Mouse (Mus musculus): ENCODE results near the gene Tspoap1. TPM values are rescaled to one million over a fixed set of nuclear protein-coding genes. Genes with fewer than 3 reads are reported as not detected.
A peak's percentile ranks its signal among the peaks of the same experiment; 100 is the strongest.

Gene Tspoap1
- polyA plus RNA-seq, 1 experiment from 2014 or later: 68.5 TPM

GRCm38 (mm10) chr11:87725964-87726562 is 34.3 kb upstream of the Tspoap1 start:
- H3K9ac ChIP-seq (ENCODE audit: low read depth, low read length): no peak overlapping the region
- WGBS: 22% methylated on average over 6 of the region's 6 CpGs
- no peak overlapping the region for H3K4me2 ChIP-seq (ENCODE audit: low read length)
- H3K36me3 ChIP-seq (ENCODE audit: control insufficient read depth, insufficient read depth, low read length): no peaks in the 10 kb centered on the region
- no peaks in the 10 kb centered on the region for H3K9me3 ChIP-seq (replicated peaks; ENCODE audit: control insufficient read depth, low read length, poor library complexity, severe bottlenecking)
- no peak overlapping the region for H3K4me3 ChIP-seq (ENCODE audit: low read depth, low read length)
- ATAC-seq: no peak
- H3K27ac ChIP-seq (ENCODE audit: low read length): no peak overlapping the region
- no peaks in the 10 kb centered on the region for H3K27me3 ChIP-seq (ENCODE audit: control insufficient read depth, insufficient read depth, low read depth, low read length)
- no peaks in the 10 kb centered on the region for H3K4me1 ChIP-seq (ENCODE audit: control insufficient read depth, insufficient read depth, low read length)

GRCm38 (mm10) chr11:87727021-87727420 is 33.3 kb upstream of the Tspoap1 start:
- Histone ChIP-seq H3K4me2 (ENCODE audit: low read length) (no peak overlapping the region), H3K4me1 (ENCODE audit: control insufficient read depth, insufficient read depth, low read length) (no peaks in the 10 kb centered on the region)
- WGBS: 58% methylated on average over 11 of the region's 11 CpGs

GRCm38 (mm10) chr11:87727471-87727870 is 32.9 kb upstream of the Tspoap1 start:
- Histone ChIP-seq H3K27me3 (ENCODE audit: control insufficient read depth, insufficient read depth, low read depth, low read length) (no peaks in the 10 kb centered on the region), H3K9ac (ENCODE audit: low read depth, low read length) (no peak overlapping the region), H3K4me2 (ENCODE audit: low read length) (no peak overlapping the region), H3K4me3 (ENCODE audit: low read depth, low read length) (no peak overlapping the region), H3K27ac (ENCODE audit: low read length) (no peak overlapping the region), H3K9me3 (replicated peaks; ENCODE audit: control insufficient read depth, low read length, poor library complexity, severe bottlenecking) (no peaks in the 10 kb centered on the region), H3K36me3 (ENCODE audit: control insufficient read depth, insufficient read depth, low read length) (no peaks in the 10 kb centered on the region), H3K4me1 (ENCODE audit: control insufficient read depth, insufficient read depth, low read length) (no peaks in the 10 kb centered on the region)
- 69% methylated on average over 4 of the region's 4 CpGs for WGBS
- ATAC-seq: no peak

More at GRCm38 (mm10) chr11:87727021-87727420, 33.3 kb upstream of the Tspoap1 start:
- no peaks in the 10 kb centered on the region for H3K9me3 ChIP-seq (replicated peaks; ENCODE audit: control insufficient read depth, low read length, poor library complexity, severe bottlenecking)
- H3K9ac ChIP-seq (ENCODE audit: low read depth, low read length): no peak overlapping the region
- H3K4me3 ChIP-seq (ENCODE audit: low read depth, low read length): no peak overlapping the region
- H3K27me3 ChIP-seq (ENCODE audit: control insufficient read depth, insufficient read depth, low read depth, low read length): no peaks in the 10 kb centered on the region
- H3K36me3 ChIP-seq (ENCODE audit: control insufficient read depth, insufficient read depth, low read length): no peaks in the 10 kb centered on the region
- no peak for ATAC-seq
- H3K27ac ChIP-seq (ENCODE audit: low read length): no peak overlapping the region

- ATAC-seq: no peak
- 76% methylated on average over 18 of the region's 18 CpGs for WGBS
- Histone ChIP-seq H3K27me3 (ENCODE audit: control insufficient read depth, insufficient read depth, low read depth, low read length) (no peaks in the 10 kb centered on the region), H3K4me2 (ENCODE audit: low read length) (no peak overlapping the region), H3K36me3 (ENCODE audit: control insufficient read depth, insufficient read depth, low read length) (no peaks in the 10 kb centered on the region), H3K9ac (ENCODE audit: low read depth, low read length) (no peak overlapping the region), H3K4me1 (ENCODE audit: control insufficient read depth, insufficient read depth, low read length) (no peaks in the 10 kb centered on the region), H3K27ac (ENCODE audit: low read length) (no peak overlapping the region), H3K4me3 (ENCODE audit: low read depth, low read length) (no peak overlapping the region), H3K9me3 (replicated peaks; ENCODE audit: control insufficient read depth, low read length, poor library complexity, severe bottlenecking) (no peaks in the 10 kb centered on the region)
Measured at GRCm38 (mm10) chr11:87728850-87729592, 31.3 kb upstream of the Tspoap1 start.

GRCm38 (mm10) chr11:87729593-87730185 is 30.7 kb upstream of the Tspoap1 start:
- 88% methylated on average over 13 of the region's 13 CpGs for WGBS
- Histone ChIP-seq H3K4me1 (ENCODE audit: control insufficient read depth, insufficient read depth, low read length) (no peaks in the 10 kb centered on the region), H3K9ac (ENCODE audit: low read depth, low read length) (no peak overlapping the region), H3K36me3 (ENCODE audit: control insufficient read depth, insufficient read depth, low read length) (no peaks in the 10 kb centered on the region), H3K9me3 (replicated peaks; ENCODE audit: control insufficient read depth, low read length, poor library complexity, severe bottlenecking) (no peaks in the 10 kb centered on the region), H3K4me2 (ENCODE audit: low read length) (no peak overlapping the region), H3K27me3 (ENCODE audit: control insufficient read depth, insufficient read depth, low read depth, low read length) (no peaks in the 10 kb centered on the region), H3K27ac (ENCODE audit: low read length) (no peak overlapping the region), H3K4me3 (ENCODE audit: low read depth, low read length) (no peak overlapping the region)
- ATAC-seq: no peak

GRCm38 (mm10) chr11:87730652-87731310 is 29.6 kb upstream of the Tspoap1 start:
- H3K27me3 ChIP-seq (ENCODE audit: control insufficient read depth, insufficient read depth, low read depth, low read length): no peaks in the 10 kb centered on the region
- H3K4me3 ChIP-seq (ENCODE audit: low read depth, low read length): no peak overlapping the region
- H3K27ac ChIP-seq (ENCODE audit: low read length): no peak overlapping the region
- H3K4me2 ChIP-seq (ENCODE audit: low read length): no peak overlapping the region
- H3K36me3 ChIP-seq (ENCODE audit: control insufficient read depth, insufficient read depth, low read length): no peaks in the 10 kb centered on the region
- no peak overlapping the region for H3K9ac ChIP-seq (ENCODE audit: low read depth, low read length)
- no peaks in the 10 kb centered on the region for H3K4me1 ChIP-seq (ENCODE audit: control insufficient read depth, insufficient read depth, low read length)
- 72% methylated on average over 10 of the region's 10 CpGs for WGBS
- no peak for ATAC-seq
- no peaks in the 10 kb centered on the region for H3K9me3 ChIP-seq (replicated peaks; ENCODE audit: control insufficient read depth, low read length, poor library complexity, severe bottlenecking)

- no peak for ATAC-seq
- Histone ChIP-seq H3K4me1 (ENCODE audit: control insufficient read depth, insufficient read depth, low read length) (peaks cover 5% of the 10 kb centered on the region), H3K4me3 (ENCODE audit: low read depth, low read length) (no peak overlapping the region), H3K9me3 (replicated peaks; ENCODE audit: control insufficient read depth, low read length, poor library complexity, severe bottlenecking) (no peaks in the 10 kb centered on the region), H3K27ac (ENCODE audit: low read length) (no peak overlapping the region), H3K36me3 (ENCODE audit: control insufficient read depth, insufficient read depth, low read length) (no peaks in the 10 kb centered on the region), H3K9ac (ENCODE audit: low read depth, low read length) (peak overlapping the region; percentile 27; the same call in 1 of the 2 replicates), H3K4me2 (ENCODE audit: low read length) (peak overlapping the region; percentile 31), H3K27me3 (ENCODE audit: control insufficient read depth, insufficient read depth, low read depth, low read length) (no peaks in the 10 kb centered on the region)
- WGBS: 45% methylated on average over 5 of the region's 5 CpGs
Measured at GRCm38 (mm10) chr11:87734346-87734745, 26.0 kb upstream of the Tspoap1 start.

GRCm38 (mm10) chr11:87735691-87736090 is 24.6 kb upstream of the Tspoap1 start:
- Histone ChIP-seq H3K9me3 (replicated peaks; ENCODE audit: control insufficient read depth, low read length, poor library complexity, severe bottlenecking) (no peaks in the 10 kb centered on the region), H3K4me2 (ENCODE audit: low read length) (no peak overlapping the region), H3K27me3 (ENCODE audit: control insufficient read depth, insufficient read depth, low read depth, low read length) (no peaks in the 10 kb centered on the region), H3K27ac (ENCODE audit: low read length) (no peak overlapping the region), H3K9ac (ENCODE audit: low read depth, low read length) (no peak overlapping the region), H3K4me3 (ENCODE audit: low read depth, low read length) (no peak overlapping the region), H3K36me3 (ENCODE audit: control insufficient read depth, insufficient read depth, low read length) (0 out of 2 replicates have a peak, but pooled peaks cover 5% of the 10 kb centered on the region), H3K4me1 (ENCODE audit: control insufficient read depth, insufficient read depth, low read length) (peaks cover 5% of the 10 kb centered on the region)
- no peak for ATAC-seq
- 86% methylated on average over 6 of the region's 6 CpGs for WGBS
